Mouse (Mus musculus) liver, embryonic 11.5 days (tissue): ENCODE results near the gene Tead2. TPM values are rescaled to one million over a fixed set of nuclear protein-coding genes. Genes with fewer than 3 reads are reported as not detected.

Source experiments
- ATAC-seq: fragments of 200-750 bp; cut with Nextera tagmentation; replicated peaks from 2 replicates; pipeline ENCODE4 v1.8.0; 2017; ENCODE audit warnings: moderate number of reproducible peaks, mild to moderate bottlenecking, moderate TSS enrichment, moderate library complexity; ENCODE audit not compliant: low FRiP score
- DNase-seq: peaks from one replicate; pipeline ENCODE4 v3.0.0-alpha.2; 2017; ENCODE audit warnings: low spot score
- H3K27ac ChIP-seq: fragments of 300-500 bp; sonication (generic); 2 replicates; pipeline ENCODE4 v1.5.1; 2014; ENCODE audit warnings: mild to moderate bottlenecking, low read depth, low read length, control low read depth
- H3K27me3 ChIP-seq: fragments of 300-500 bp; sonication (generic); replicated peaks from 2 replicates; pipeline ENCODE4 v1.6.1; 2014; ENCODE audit warnings: low read length, mixed read lengths; ENCODE audit not compliant: control insufficient read depth, insufficient read depth
- H3K36me3 ChIP-seq: fragments of 300-500 bp; sonication (generic); 2 replicates; pipeline ENCODE4 v1.6.1; 2014; ENCODE audit warnings: mild to moderate bottlenecking, low read length, moderate library complexity, mixed read lengths; ENCODE audit not compliant: control insufficient read depth, insufficient read depth
- H3K4me1 ChIP-seq: fragments of 300-500 bp; sonication (generic); replicated peaks from 2 replicates; pipeline ENCODE4 v1.6.1; 2014; ENCODE audit warnings: low read length, mixed read lengths; ENCODE audit not compliant: control insufficient read depth, insufficient read depth
- H3K4me2 ChIP-seq: fragments of 300-500 bp; sonication (generic); 2 replicates; pipeline ENCODE4 v1.6.1; 2014; ENCODE audit warnings: mild to moderate bottlenecking, control low read depth, moderate library complexity
- H3K4me3 ChIP-seq: fragments of 300-500 bp; sonication (generic); 2 replicates; pipeline ENCODE4 v1.5.1; 2014; ENCODE audit warnings: low read depth, low read length, control low read depth
- H3K9ac ChIP-seq: fragments of 300-500 bp; sonication (generic); 2 replicates; pipeline ENCODE4 v1.6.1; 2014; ENCODE audit warnings: low read depth, low read length, control low read depth
- H3K9me3 ChIP-seq: fragments of 300-500 bp; sonication (generic); 2 replicates; pipeline ENCODE4 v1.6.1; 2016; ENCODE audit warnings: low read length, inconsistent platforms, mixed read lengths; ENCODE audit not compliant: control insufficient read depth
- WGBS: fragments of 180-500 bp; shearing (Covaris S2); extraction: QIAGEN DNeasy Blood & Tissue Kit; methylation state at CpG from one replicate; pipeline ENCODE4 v1.1.7; 2014; 5-methylcytosine and 5-hydroxymethylcytosine counted together
- polyA plus RNA-seq: library from polyadenylated mRNA; unstranded; fragments of >200 nt; fragmentation: Nextera tagmentation; extraction: Ambion mirVana; gene quantifications from 2 replicates; pipeline ENCODE4 v1.2.1, GENCODE M21; 2014

The Tead2 gene
- polyA plus RNA-seq, 1 experiment from 2014 or later = 75.9 TPM

DNA sequence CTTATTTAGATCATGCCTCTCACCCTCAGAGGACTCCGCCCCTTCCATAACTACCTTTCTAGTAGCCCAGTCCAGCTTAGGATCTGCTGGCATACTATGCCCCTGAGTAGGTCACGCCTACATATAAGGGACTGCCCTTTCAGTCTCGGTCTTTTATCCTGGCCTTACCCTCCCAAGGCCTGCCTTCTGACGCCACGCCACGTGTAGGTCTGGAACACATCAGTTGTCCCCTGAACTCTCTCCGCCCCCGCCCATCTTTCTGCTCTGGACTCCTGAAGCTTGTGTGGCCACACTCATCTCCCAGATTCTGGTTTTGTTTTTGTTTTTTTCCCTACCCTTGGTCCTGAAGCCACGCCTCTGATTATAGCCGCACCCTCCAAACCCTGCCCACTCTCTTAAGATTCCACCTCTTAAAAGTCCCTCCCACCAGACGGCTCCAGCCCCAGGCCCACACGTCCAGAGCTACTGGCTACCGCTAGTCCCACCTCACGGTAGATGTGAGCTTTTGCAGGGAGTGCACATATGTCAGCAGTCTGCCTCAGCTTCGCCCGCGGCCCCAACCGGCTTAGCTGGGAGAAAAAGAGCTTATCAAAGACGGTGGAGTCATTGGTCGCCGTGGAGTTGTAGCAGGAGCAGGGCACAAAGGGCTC lies 19.5 kb downstream of the Tead2 start:
- H3K4me1 ChIP-seq = peaks cover 30% of the 10 kb centered on the region
- 19% methylated on average over 21 of the region's 21 CpGs for WGBS
- H3K9ac ChIP-seq = 0 out of 2 replicates have a peak overlapping the region, but pooled peaks have one; percentile 16
- no peak for ATAC-seq
- H3K4me2 ChIP-seq = peak overlapping the region; percentile 60
- H3K9me3 ChIP-seq = no peaks in the 10 kb centered on the region
- H3K27me3 ChIP-seq = peaks cover 6% of the 10 kb centered on the region
- H3K36me3 ChIP-seq = peaks cover 14% of the 10 kb centered on the region
- peak overlapping the region; percentile 25 for H3K4me3 ChIP-seq
- DNase-seq = no peak
- no peak overlapping the region; the same call in 1 of the 2 replicates for H3K27ac ChIP-seq

DNA sequence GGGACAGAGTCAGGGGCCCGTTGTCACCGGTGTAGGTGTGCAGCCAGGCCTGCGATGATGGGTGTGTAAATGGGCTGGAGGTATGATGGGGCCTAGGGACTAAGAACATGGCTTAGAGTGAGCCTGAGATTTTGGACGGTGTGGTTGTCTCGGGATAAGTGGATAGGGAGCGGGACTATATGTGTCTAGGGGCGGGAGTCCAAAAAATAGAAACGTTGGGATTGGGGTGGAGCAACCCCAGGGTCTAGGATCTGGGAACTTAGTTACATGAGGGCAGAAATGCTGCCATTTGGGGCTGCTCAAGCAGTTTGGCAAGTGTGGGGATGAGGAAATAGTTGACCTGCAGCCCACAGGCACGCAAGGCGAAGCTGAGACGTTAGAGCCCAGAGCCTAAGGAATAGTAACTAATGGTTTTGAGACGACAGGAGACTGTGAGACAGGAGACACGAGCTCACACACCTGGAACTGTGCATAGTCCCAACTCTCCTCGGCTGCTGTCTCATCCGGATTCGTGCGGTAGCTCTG lies 20.2 kb downstream of the Tead2 start:
- Histone ChIP-seq H3K27me3 (peaks cover 9% of the 10 kb centered on the region), H3K27ac (no peak overlapping the region), H3K4me1 (peaks cover 30% of the 10 kb centered on the region), H3K36me3 (peaks cover 14% of the 10 kb centered on the region), H3K9ac (no peak overlapping the region), H3K4me2 (peak overlapping the region; percentile 60), H3K4me3 (peak overlapping the region; percentile 25; the same call in 1 of the 2 replicates), H3K9me3 (no peaks in the 10 kb centered on the region)
- no peak for ATAC-seq
- DNase-seq = no peak
- WGBS = 49% methylated on average over 17 of the region's 17 CpGs

DNA sequence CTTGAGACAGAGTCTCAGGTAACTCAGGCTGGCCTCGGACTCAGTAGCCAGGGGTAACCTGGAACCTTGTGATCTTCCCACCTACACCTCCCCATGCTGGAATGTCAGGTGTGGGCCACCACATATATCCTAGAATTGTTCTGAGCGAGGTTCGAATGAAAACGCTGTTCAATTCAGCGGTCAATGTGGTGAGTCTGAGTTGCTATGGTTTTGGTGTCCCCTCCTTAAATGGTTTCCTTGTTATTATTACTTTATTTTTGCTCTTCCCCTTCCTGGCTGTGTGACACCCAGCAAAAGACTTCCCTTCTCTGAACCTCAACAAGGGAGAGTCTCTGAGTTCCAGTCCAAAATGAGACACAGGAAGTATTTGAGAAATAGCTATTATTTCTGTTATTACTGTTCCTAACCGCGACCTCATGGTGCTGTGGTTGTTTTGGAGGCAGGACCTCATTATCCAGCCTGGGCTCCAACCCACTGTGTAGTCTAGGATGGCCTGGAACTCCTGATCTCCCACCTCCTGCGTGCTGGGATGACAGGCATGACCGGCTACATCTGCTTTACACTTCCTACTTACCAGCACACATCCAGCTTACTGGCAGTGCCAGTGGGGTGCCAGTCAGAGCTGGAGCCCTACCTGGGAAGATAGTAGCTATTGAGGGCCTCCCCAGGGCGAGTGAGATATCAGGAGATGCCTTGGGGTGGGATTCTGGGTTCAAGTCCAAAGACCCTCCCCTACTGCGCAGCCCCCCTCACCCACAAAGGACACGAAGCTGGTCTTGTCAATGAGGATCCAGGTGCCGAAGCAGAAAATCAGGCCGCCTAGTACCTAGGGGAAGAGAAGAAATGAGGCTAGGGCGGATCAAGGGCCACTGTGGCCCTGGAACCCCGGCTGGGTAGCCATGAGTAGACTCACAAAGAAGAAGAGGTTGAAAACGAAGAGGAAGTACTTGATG lies 22.5 kb downstream of the Tead2 start:
- H3K9ac ChIP-seq = peak overlapping the region; percentile 54
- peak overlapping the region; percentile 72 for H3K4me2 ChIP-seq
- DNase-seq (no peak), ATAC-seq (no peak)
- H3K27me3 ChIP-seq = peaks cover 9% of the 10 kb centered on the region
- H3K27ac ChIP-seq = peak overlapping the region; percentile 46; the same call in 1 of the 2 replicates
- peaks cover 30% of the 10 kb centered on the region for H3K4me1 ChIP-seq
- no peaks in the 10 kb centered on the region for H3K36me3 ChIP-seq
- H3K4me3 ChIP-seq = peak overlapping the region; percentile 45
- 61% methylated on average over 17 of the region's 17 CpGs for WGBS
- no peaks in the 10 kb centered on the region for H3K9me3 ChIP-seq

DNA sequence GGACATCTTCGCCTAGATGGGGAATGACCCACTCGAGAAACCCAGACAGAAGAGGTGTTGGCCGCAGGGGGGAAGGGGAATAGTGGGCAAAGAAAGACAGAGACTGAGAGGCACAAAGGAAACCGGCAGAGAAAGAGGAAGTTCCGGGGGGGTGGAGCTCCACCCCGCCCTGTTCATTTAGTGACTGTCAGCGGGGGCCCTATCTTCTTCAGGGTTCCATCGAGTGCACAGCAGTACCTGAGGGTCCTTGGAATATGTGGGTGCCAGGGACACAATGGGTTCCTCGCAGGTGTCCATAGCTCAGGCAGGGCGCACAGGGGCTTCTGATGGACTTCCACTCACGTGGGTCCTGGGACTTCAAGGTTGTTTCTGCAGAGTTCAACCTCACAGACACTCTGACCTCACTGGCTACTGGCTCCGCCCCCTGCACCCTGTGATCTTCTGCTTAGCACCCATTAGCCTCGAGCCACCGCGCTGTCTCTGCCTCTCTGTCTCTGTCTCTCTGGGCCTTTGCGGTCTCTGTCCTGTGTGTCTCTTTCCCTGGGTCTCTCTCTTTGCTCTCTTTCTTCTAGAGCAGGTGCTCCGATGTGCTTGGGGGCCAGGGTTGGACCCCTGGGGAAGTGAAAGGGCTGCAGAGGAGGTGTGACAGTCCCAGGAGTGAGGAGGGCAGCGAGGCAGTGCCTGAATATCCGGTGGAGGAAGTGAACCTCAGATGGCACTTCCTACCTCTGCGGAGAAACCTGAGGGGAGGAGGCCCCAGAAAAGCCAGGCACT lies 23.4 kb downstream of the Tead2 start, which contains the start of gene Cd37:
Gene Cd37 (minus strand): TSS at position 393 of the 774 bp plus-strand sequence.
- peaks cover 23% of the 10 kb centered on the region for H3K4me1 ChIP-seq
- peak within 1 kb of the TSS; percentile 45 for H3K4me3 ChIP-seq
- H3K27ac ChIP-seq = peak within 1 kb of the TSS; percentile 46; the same call in 1 of the 2 replicates
- DNase-seq (peak; percentile 68), ATAC-seq (peak; percentile 78)
- no peaks in the 10 kb centered on the region for H3K9me3 ChIP-seq
- H3K36me3 ChIP-seq = no peaks in the 10 kb centered on the region
- H3K4me2 ChIP-seq = peak within 1 kb of the TSS; percentile 72
- peaks cover 9% of the 10 kb centered on the region for H3K27me3 ChIP-seq
- H3K9ac ChIP-seq = peak within 1 kb of the TSS; percentile 54
- WGBS = 22% methylated on average over 20 of the region's 20 CpGs

DNA sequence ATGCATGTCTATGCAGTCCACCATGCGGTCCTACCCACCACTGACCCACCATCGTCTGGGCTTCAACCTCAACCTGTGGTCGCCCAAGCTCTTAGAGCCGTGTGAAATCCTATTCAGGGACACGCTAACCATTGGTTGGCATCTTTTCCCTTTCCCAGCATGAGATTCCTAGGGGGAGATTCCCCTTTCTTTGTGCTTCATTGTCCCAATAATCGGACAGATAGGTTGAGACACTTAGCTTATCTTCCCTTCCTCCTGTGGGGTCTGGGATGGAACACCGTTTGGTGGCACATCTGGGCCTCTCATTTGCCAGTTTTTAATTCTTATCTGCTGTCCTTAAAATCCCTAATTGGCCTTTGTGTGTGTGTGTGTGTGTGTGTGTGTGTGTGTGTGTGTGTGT lies 24.6 kb downstream of the Tead2 start:
- WGBS = 77% methylated on average over 7 of the region's 7 CpGs
- Histone ChIP-seq H3K27ac (no peak overlapping the region), H3K9ac (no peak overlapping the region), H3K4me3 (no peak overlapping the region), H3K27me3 (peaks cover 9% of the 10 kb centered on the region), H3K36me3 (no peaks in the 10 kb centered on the region), H3K4me1 (peaks cover 11% of the 10 kb centered on the region), H3K4me2 (no peak overlapping the region), H3K9me3 (no peaks in the 10 kb centered on the region)
- DNase-seq (no peak), ATAC-seq (no peak)

DNA sequence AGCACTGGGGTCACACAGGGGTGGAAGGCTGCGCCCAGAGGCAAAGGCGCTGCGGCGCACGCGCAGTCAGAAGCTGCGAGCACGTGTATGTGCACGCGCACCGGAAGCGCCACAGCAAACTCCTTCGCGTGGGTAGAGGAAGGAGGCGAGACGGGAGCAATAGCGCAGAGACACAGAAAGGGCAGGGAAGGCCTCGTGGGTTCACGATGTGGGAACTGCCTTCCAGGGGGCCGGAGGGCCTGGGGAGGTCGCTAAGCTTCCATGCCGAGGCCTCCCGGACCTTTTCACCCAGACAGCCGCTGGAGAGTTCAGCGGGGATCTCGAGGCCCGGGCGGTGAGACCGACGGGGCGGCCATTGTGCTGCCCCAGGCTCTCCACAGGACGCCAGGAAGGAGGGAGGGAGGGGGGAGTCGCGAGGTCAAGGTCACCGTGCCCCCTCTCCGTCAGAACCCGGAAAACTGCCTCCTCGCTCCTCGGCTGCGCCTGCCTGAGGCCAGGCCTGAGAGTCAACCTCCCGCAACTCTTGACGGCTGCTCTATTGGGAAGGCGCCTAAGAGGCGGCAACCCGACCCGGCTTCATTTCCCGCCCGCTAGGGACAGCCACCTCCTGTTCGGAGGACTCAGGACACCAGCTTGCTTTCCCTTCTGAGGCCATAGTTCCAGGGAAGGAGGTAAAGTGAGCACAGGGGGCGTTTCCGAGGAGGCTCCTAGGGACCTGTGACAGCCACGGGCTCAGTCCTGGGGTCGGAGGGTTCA lies 25.3 kb downstream of the Tead2 start, which contains the start of gene Slc6a16:
Gene Slc6a16 (plus strand): TSS at position 453 of the 756 bp plus-strand sequence.
- DNase-seq (no peak), ATAC-seq (no peak)
- Histone ChIP-seq H3K9me3 (no peaks in the 10 kb centered on the region), H3K4me1 (peaks cover 10% of the 10 kb centered on the region), H3K27me3 (peaks cover 8% of the 10 kb centered on the region), H3K9ac (no peak within 1 kb of the TSS), H3K4me2 (peak within 1 kb of the TSS; percentile 44), H3K36me3 (no peaks in the 10 kb centered on the region), H3K4me3 (peak within 1 kb of the TSS; percentile 18; the same call in 1 of the 2 replicates), H3K27ac (no peak within 1 kb of the TSS)
- WGBS = 36% methylated on average over 53 of the region's 53 CpGs

DNA sequence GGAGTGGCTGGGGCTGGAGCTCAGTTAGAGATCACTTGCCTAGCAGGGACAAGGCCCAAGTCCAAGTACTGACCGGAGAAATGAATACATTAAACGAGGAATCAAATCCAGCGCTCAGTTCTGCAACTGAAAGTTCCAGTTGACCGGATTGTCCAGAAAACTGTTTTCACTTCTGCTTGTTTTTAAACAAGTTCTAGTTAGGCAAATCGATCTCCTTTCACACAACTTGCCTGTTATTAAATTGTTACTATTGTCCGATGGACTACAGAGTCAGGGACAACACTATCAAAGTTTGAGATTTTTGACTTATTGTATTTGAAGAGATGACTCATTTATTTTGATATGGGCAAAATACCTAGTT lies 25.8 kb downstream of the Tead2 start:
- Histone ChIP-seq H3K9me3 (no peaks in the 10 kb centered on the region), H3K27me3 (peaks cover 6% of the 10 kb centered on the region), H3K9ac (no peak overlapping the region), H3K27ac (no peak overlapping the region), H3K4me1 (peaks cover 10% of the 10 kb centered on the region), H3K36me3 (no peaks in the 10 kb centered on the region), H3K4me2 (no peak overlapping the region), H3K4me3 (no peak overlapping the region)
- ATAC-seq (no peak), DNase-seq (no peak)
- 82% methylated on average over 6 of the region's 6 CpGs for WGBS
